Mouse (Mus musculus) heart, embryonic 14.5 days (tissue): ENCODE results near the gene 1110008L16Rik. TPM values are rescaled to one million over a fixed set of nuclear protein-coding genes. Genes with fewer than 3 reads are reported as not detected.
"Not testable (repeated sequence)": the region's sequence is repeated elsewhere in the genome, so short reads cannot be mapped to it uniquely, and the experiment has no call there.

ENCODE experiments used
- ATAC-seq: fragments of 200-750 bp; cut with Nextera tagmentation; 2 replicates; pipeline ENCODE4 v1.8.0; 2017; ENCODE audit warnings: low read depth, moderate TSS enrichment; ENCODE audit not compliant: insufficient number of reproducible peaks, insufficient read depth, low FRiP score
- H3K27ac ChIP-seq, 2 experiments: fragments of 200-500 bp in 1 of 2; fragments of 300-500 bp in 1 of 2; sonication (generic) in 1 of 2; replicated peaks in 1 of 2; 2 replicates each; pipeline ENCODE4 v1.5.1; 2012 to 2014; ENCODE audit warnings: low read depth in 2 of 2, low read length in 2 of 2, control low read depth in 1 of 2, mild to moderate bottlenecking in 1 of 2, mixed read lengths in 1 of 2; ENCODE audit not compliant: control insufficient read depth in 1 of 2, insufficient read depth in 1 of 2
- H3K27me3 ChIP-seq: fragments of 300-500 bp; sonication (generic); 2 replicates; pipeline ENCODE4 v1.6.1; 2014; ENCODE audit warnings: mild to moderate bottlenecking, low read length, control low read depth; ENCODE audit not compliant: control insufficient read depth, insufficient read depth
- H3K36me3 ChIP-seq: fragments of 300-500 bp; sonication (generic); 2 replicates; pipeline ENCODE4 v1.6.1; 2014; ENCODE audit warnings: mild to moderate bottlenecking, control low read depth, low read length, mixed read lengths; ENCODE audit not compliant: control insufficient read depth, insufficient read depth
- H3K4me1 ChIP-seq, 2 experiments: fragments of 200-500 bp in 1 of 2; fragments of 300-500 bp in 1 of 2; sonication (generic) in 1 of 2; 2 replicates each; pipeline ENCODE4 v1.6.1; 2012 to 2014; ENCODE audit warnings: low read length in 2 of 2, control low read depth in 1 of 2, mixed read lengths in 1 of 2; ENCODE audit not compliant: control insufficient read depth in 2 of 2, insufficient read depth in 2 of 2
- H3K4me2 ChIP-seq: fragments of 300-500 bp; sonication (generic); 2 replicates; pipeline ENCODE4 v1.6.1; 2014; ENCODE audit warnings: mild to moderate bottlenecking, low read length
- H3K4me3 ChIP-seq, 2 experiments: fragments of 200-500 bp in 1 of 2; fragments of 300-500 bp in 1 of 2; sonication (generic) in 1 of 2; 2 replicates each; pipeline ENCODE4 v1.5.1; 2012 to 2014; ENCODE audit warnings: low read length in 2 of 2, mild to moderate bottlenecking in 2 of 2, control low read depth in 1 of 2, low read depth in 1 of 2, moderate library complexity in 1 of 2; ENCODE audit not compliant: control insufficient read depth in 1 of 2, insufficient read depth in 1 of 2
- H3K9ac ChIP-seq: fragments of 300-500 bp; sonication (generic); 2 replicates; pipeline ENCODE4 v1.6.1; 2014; ENCODE audit warnings: mild to moderate bottlenecking, low read length
- H3K9me3 ChIP-seq: fragments of 300-500 bp; sonication (generic); 2 replicates; pipeline ENCODE4 v1.6.1; 2016; ENCODE audit warnings: low read length, control low read depth; ENCODE audit not compliant: control insufficient read depth
- WGBS: fragments of 180-500 bp; shearing (Covaris S2); extraction: QIAGEN DNeasy Blood & Tissue Kit; methylation state at CpG from one replicate; pipeline ENCODE4 v1.1.7; 2014; 5-methylcytosine and 5-hydroxymethylcytosine counted together
- polyA plus RNA-seq: library from polyadenylated mRNA; unstranded; fragments of >200 nt; fragmentation: Nextera tagmentation; extraction: Ambion mirVana; gene quantifications from 2 replicates; pipeline ENCODE4 v1.2.1, GENCODE M21; 2014

Gene 1110008L16Rik
- polyA plus RNA-seq, 1 experiment from 2014 or later, result 10.4 TPM

- Histone ChIP-seq H3K4me2 (no peak overlapping the region), H3K27me3 (no peaks in the 10 kb centered on the region), H3K4me3 (no peak overlapping the region), H3K4me1 (no peaks in the 10 kb centered on the region), H3K9ac (no peak overlapping the region), H3K9me3 (no peaks in the 10 kb centered on the region), H3K27ac (no peak overlapping the region), H3K36me3 (peaks cover 16% of the 10 kb centered on the region)
- 88% methylated on average over 5 of the region's 5 CpGs for WGBS
- no peak for ATAC-seq
Measured at GRCm38 (mm10) chr12:55313901-55314300, 14.5 kb downstream of the 1110008L16Rik start.

- H3K27ac ChIP-seq, result no peak overlapping the region
- peaks cover 13% of the 10 kb centered on the region; the same call in 1 of the 2 replicates for H3K36me3 ChIP-seq
- no peak for ATAC-seq
- no peak overlapping the region for H3K4me3 ChIP-seq
- H3K27me3 ChIP-seq, result no peaks in the 10 kb centered on the region
- 38% methylated on average over 5 of the region's 5 CpGs for WGBS
- no peaks in the 10 kb centered on the region for H3K9me3 ChIP-seq
- no peak overlapping the region for H3K9ac ChIP-seq
- H3K4me2 ChIP-seq, result no peak overlapping the region
- H3K4me1 ChIP-seq, result no peaks in the 10 kb centered on the region
Measured at GRCm38 (mm10) chr12:55315192-55315591, 15.8 kb downstream of the 1110008L16Rik start.

- 83% methylated on average over 18 of the region's 18 CpGs for WGBS
Measured at GRCm38 (mm10) chr12:55321642-55322291, 22.4 kb downstream of the 1110008L16Rik start.

GRCm38 (mm10) chr12:55325702-55326101 lies 26.3 kb downstream of the 1110008L16Rik start:
- 86% methylated on average over 7 of the region's 7 CpGs for WGBS
- H3K27ac ChIP-seq, result 0 out of 4 replicates have a peak overlapping the region, but pooled peaks of 1 of the 2 experiments have one; percentile 33
- H3K4me3 ChIP-seq, result no peak overlapping the region

More at GRCm38 (mm10) chr12:55321642-55322291, 22.4 kb downstream of the 1110008L16Rik start:
- Histone ChIP-seq H3K4me3 (no peak overlapping the region), H3K9me3 (no peaks in the 10 kb centered on the region), H3K27me3 (no peaks in the 10 kb centered on the region), H3K4me1 (no peaks in the 10 kb centered on the region), H3K4me2 (no peak overlapping the region), H3K9ac (no peak overlapping the region), H3K36me3 (0 out of 2 replicates have a peak, but pooled peaks cover 3% of the 10 kb centered on the region), H3K27ac (peak overlapping the region; percentile 34 to 66)
- no peak for ATAC-seq

GRCm38 (mm10) chr12:55328784-55329183 lies 29.4 kb downstream of the 1110008L16Rik start:
- Histone ChIP-seq H3K4me3 (no peak overlapping the region), H3K27ac (no peak overlapping the region), H3K4me1 (no peaks in the 10 kb centered on the region), H3K27me3 (no peaks in the 10 kb centered on the region), H3K9ac (no peak overlapping the region), H3K9me3 (no peaks in the 10 kb centered on the region), H3K36me3 (no peaks in the 10 kb centered on the region), H3K4me2 (no peak overlapping the region)
- 79% methylated on average over 4 of the region's 4 CpGs for WGBS
- no peak for ATAC-seq

More at GRCm38 (mm10) chr12:55325702-55326101, 26.3 kb downstream of the 1110008L16Rik start:
- ATAC-seq, result no peak
- no peaks in the 10 kb centered on the region for H3K27me3 ChIP-seq
- no peaks in the 10 kb centered on the region for H3K36me3 ChIP-seq
- H3K9me3 ChIP-seq, result no peaks in the 10 kb centered on the region
- H3K4me1 ChIP-seq, result no peaks in the 10 kb centered on the region
- H3K4me2 ChIP-seq, result no peak overlapping the region
- no peak overlapping the region for H3K9ac ChIP-seq

GRCm38 (mm10) chr12:55329351-55329750 lies 30.0 kb downstream of the 1110008L16Rik start:
- H3K27ac ChIP-seq, result no peak overlapping the region
- no peak overlapping the region for H3K4me3 ChIP-seq
- WGBS, result 78% methylated on average over 7 of the region's 7 CpGs
- no peaks in the 10 kb centered on the region for H3K36me3 ChIP-seq
- H3K4me1 ChIP-seq, result no peaks in the 10 kb centered on the region
- H3K4me2 ChIP-seq, result no peak overlapping the region
- no peaks in the 10 kb centered on the region for H3K27me3 ChIP-seq
- ATAC-seq, result no peak
- H3K9ac ChIP-seq, result no peak overlapping the region
- H3K9me3 ChIP-seq, result no peaks in the 10 kb centered on the region

- WGBS, result 87% methylated on average over 7 of the region's 7 CpGs
- H3K27me3 ChIP-seq, result no peaks in the 10 kb centered on the region
- no peak overlapping the region for H3K9ac ChIP-seq
- no peak overlapping the region for H3K4me2 ChIP-seq
- H3K4me1 ChIP-seq, result no peaks in the 10 kb centered on the region
- no peak overlapping the region for H3K27ac ChIP-seq
- H3K9me3 ChIP-seq, result no peaks in the 10 kb centered on the region
- no peaks in the 10 kb centered on the region for H3K36me3 ChIP-seq
- no peak overlapping the region for H3K4me3 ChIP-seq
- ATAC-seq, result no peak
Measured at GRCm38 (mm10) chr12:55333662-55334061, 34.3 kb downstream of the 1110008L16Rik start.

- not testable (repeated sequence) for H3K9me3 ChIP-seq, H3K27ac ChIP-seq, H3K4me1 ChIP-seq, H3K27me3 ChIP-seq, H3K9ac ChIP-seq, ATAC-seq, H3K4me2 ChIP-seq, H3K36me3 ChIP-seq, H3K4me3 ChIP-seq
- WGBS, result 90% methylated on average over 1 of the region's 2 CpGs
Measured at GRCm38 (mm10) chr12:55338490-55338889, 39.1 kb downstream of the 1110008L16Rik start.
